In genomic region chr5:30915974-30916433, GRCm38 (mm10) we compare ENCODE assay signal across 8 mouse cellular contexts. TPM values are rescaled to one million over a fixed set of nuclear protein-coding genes. Genes with fewer than 3 reads are reported as not detected.
A peak's percentile ranks its signal among the peaks of the same experiment; 100 is the strongest.
DNase-seq lines count a peak whose midpoint lies in the region; ATAC-seq and TF ChIP-seq lines count a peak whose summit lies in the region.

No protein-coding gene starts in this region.

- peaks cover 45% of the 10 kb centered on the region for H3K36me3 ChIP-seq in embryonic facial prominence, embryonic 10.5 days (replicated peaks)
- H3K36me3 ChIP-seq in intestine, postnatal 0 days (ENCODE audit: control insufficient read depth, insufficient read depth), result peaks cover 25% of the 10 kb centered on the region
- H3K36me3 ChIP-seq in midbrain, embryonic 10.5 days, result peaks cover 10% of the 10 kb centered on the region

- peaks cover 88% of the 10 kb centered on the region for H3K4me1 ChIP-seq in embryonic facial prominence, embryonic 10.5 days
- peaks cover 6% of the 10 kb centered on the region; the same call in 1 of the 2 replicates for H3K4me1 ChIP-seq in intestine, postnatal 0 days (replicated peaks; ENCODE audit: control insufficient read depth, insufficient read depth, low read length)
- peaks cover 64% of the 10 kb centered on the region for H3K4me1 ChIP-seq in midbrain, embryonic 10.5 days

- H3K27me3 ChIP-seq in embryonic facial prominence, embryonic 10.5 days (replicated peaks; ENCODE audit: low read depth, poor library complexity, severe bottlenecking), result 0 out of 2 replicates have a peak, but pooled peaks cover 3% of the 10 kb centered on the region
- no peaks in the 10 kb centered on the region for H3K27me3 ChIP-seq in intestine, postnatal 0 days (replicated peaks; ENCODE audit: control insufficient read depth, insufficient read depth, low read length)
- peaks cover 14% of the 10 kb centered on the region for H3K27me3 ChIP-seq in midbrain, embryonic 10.5 days (ENCODE audit: low read depth, poor library complexity, severe bottlenecking)

- peak; percentile 81 for TF ChIP-seq CTCF in intestine, postnatal 0 days (IDR thresholded peaks at IDR 0.05; ENCODE audit: low read depth)

- peak overlapping the region; percentile 89 for H3K27ac ChIP-seq in embryonic facial prominence, embryonic 10.5 days (replicated peaks)
- peak overlapping the region; percentile 15; the same call in 1 of the 2 replicates for H3K27ac ChIP-seq in intestine, postnatal 0 days (ENCODE audit: low read depth, low read length)
- H3K27ac ChIP-seq in midbrain, embryonic 10.5 days (replicated peaks), result peak overlapping the region; percentile 87

- H3K4me3 ChIP-seq in embryonic facial prominence, embryonic 10.5 days, result peak overlapping the region; percentile 61
- peak overlapping the region; percentile 44 for H3K4me3 ChIP-seq in intestine, postnatal 0 days (ENCODE audit: low read depth, low read length)
- H3K4me3 ChIP-seq in midbrain, embryonic 10.5 days, result peak overlapping the region; percentile 41

- DNase-seq in 3T3-L1 (ENCODE audit: low read depth, low spot score), result peak; percentile 99
- DNase-seq in adrenal gland, postnatal 10 days, result peak; percentile 89
- DNase-seq in embryonic facial prominence, embryonic 10.5 days (ENCODE audit: low spot score), result peak; percentile 84
- DNase-seq in left cerebral cortex, postnatal 36 days (ENCODE audit: low spot score in 2 of 2), result peak; percentile 84 to 88
- DNase-seq in midbrain, embryonic 10.5 days (ENCODE audit: low spot score), result peak; percentile 86
- DNase-seq in skeletal muscle tissue, adult 2 months (ENCODE audit: low read depth, low spot score), result peak; percentile 96

- peak overlapping the region; percentile 63 for H3K4me2 ChIP-seq in intestine, postnatal 0 days (replicated peaks; ENCODE audit: low read depth)

- peak; percentile 74 for ATAC-seq in granulocyte monocyte progenitor cell, adult 5-6 weeks (replicated peaks; ENCODE audit: poor library complexity, severe bottlenecking)
- peak; percentile 65 for ATAC-seq in intestine, postnatal 0 days

- no peaks in the 10 kb centered on the region for H3K9me3 ChIP-seq in embryonic facial prominence, embryonic 10.5 days
- no peaks in the 10 kb centered on the region for H3K9me3 ChIP-seq in intestine, postnatal 0 days (ENCODE audit: control insufficient read depth)
- no peaks in the 10 kb centered on the region for H3K9me3 ChIP-seq in midbrain, embryonic 10.5 days (replicated peaks)

- H3K9ac ChIP-seq in intestine, postnatal 0 days (ENCODE audit: low read depth, low read length), result 0 out of 2 replicates have a peak overlapping the region, but pooled peaks have one; percentile 0

- WGBS in embryonic facial prominence, embryonic 10.5 days, result 6% methylated on average over 7 of the region's 7 CpGs
- 2% methylated on average over 7 of the region's 7 CpGs for WGBS in intestine, postnatal 0 days
- WGBS in midbrain, embryonic 10.5 days, result 10% methylated on average over 7 of the region's 7 CpGs

- intact Hi-C loops in left cerebral cortex, postnatal 36 days (cut with DNase I), result loop anchor here (2.0 to 10.0 kb wide), 2 partner anchors 109 to 201 kb away; partner anchors contain the start of gene Dpysl5

RNA-seq across cellular contexts. Expression of gene Emilin1, which starts 2.8 kb away (rescaled TPM):
- 10 to 100 TPM; 60.0 to 63.4 TPM for total RNA-seq in adrenal gland, postnatal 10 days (2021)
- polyA plus RNA-seq in embryonic facial prominence, embryonic 10.5 days (2016; fragmentation: Nextera tagmentation; extraction: Ambion mirVana), result 158 and 162 TPM in 2 replicates
- total RNA-seq in granulocyte monocyte progenitor cell, adult 5-6 weeks (2014; fragmentation: Nextera tagmentation), result 78.8 and 147 TPM in 2 replicates
- 124 and 152 TPM in 2 replicates for total RNA-seq in granulocyte monocyte progenitor cell, adult 5-6 weeks (2017)
- polyA plus RNA-seq in intestine, postnatal 0 days (2015; fragmentation: Nextera tagmentation; extraction: Ambion mirVana), result 63.2 and 63.7 TPM in 2 replicates
- 1 to 10 TPM; 1.7 to 5.1 TPM for total RNA-seq in left cerebral cortex, postnatal 36 days (2021)
- polyA plus RNA-seq in midbrain, embryonic 10.5 days (2016; fragmentation: Nextera tagmentation; extraction: Ambion mirVana), result 61.8 and 67.4 TPM in 2 replicates

RNA-seq across cellular contexts. Expression of gene Khk, which starts 5.2 kb away (rescaled TPM):
- 10 to 100 TPM; 64.3 to 89.4 TPM for total RNA-seq in adrenal gland, postnatal 10 days (2021)
- 8.1 and 9.9 TPM in 2 replicates for polyA plus RNA-seq in embryonic facial prominence, embryonic 10.5 days (2016; fragmentation: Nextera tagmentation; extraction: Ambion mirVana)
- total RNA-seq in granulocyte monocyte progenitor cell, adult 5-6 weeks (2014; fragmentation: Nextera tagmentation), result 84.7 and 111 TPM in 2 replicates
- 66.4 and 80.2 TPM in 2 replicates for total RNA-seq in granulocyte monocyte progenitor cell, adult 5-6 weeks (2017)
- 89.6 and 97.9 TPM in 2 replicates for polyA plus RNA-seq in intestine, postnatal 0 days (2015; fragmentation: Nextera tagmentation; extraction: Ambion mirVana)
- total RNA-seq in left cerebral cortex, postnatal 36 days (2021), result 10 to 100 TPM; 14.4 TPM
- polyA plus RNA-seq in midbrain, embryonic 10.5 days (2016; fragmentation: Nextera tagmentation; extraction: Ambion mirVana), result 7.5 and 9.7 TPM in 2 replicates

RNA-seq across cellular contexts. Expression of gene Ost4, which starts 8.4 kb away (rescaled TPM):
- total RNA-seq in adrenal gland, postnatal 10 days (2021), result 100 to 1,000 TPM; 208 to 219 TPM
- 399 and 407 TPM in 2 replicates for polyA plus RNA-seq in embryonic facial prominence, embryonic 10.5 days (2016; fragmentation: Nextera tagmentation; extraction: Ambion mirVana)
- 361 and 454 TPM in 2 replicates for total RNA-seq in granulocyte monocyte progenitor cell, adult 5-6 weeks (2014; fragmentation: Nextera tagmentation)
- 300 and 325 TPM in 2 replicates for total RNA-seq in granulocyte monocyte progenitor cell, adult 5-6 weeks (2017)
- 458 and 495 TPM in 2 replicates for polyA plus RNA-seq in intestine, postnatal 0 days (2015; fragmentation: Nextera tagmentation; extraction: Ambion mirVana)
- 10 to 100 TPM; 82.6 to 97.0 TPM for total RNA-seq in left cerebral cortex, postnatal 36 days (2021)
- polyA plus RNA-seq in midbrain, embryonic 10.5 days (2016; fragmentation: Nextera tagmentation; extraction: Ambion mirVana), result 380 and 415 TPM in 2 replicates

RNA-seq across cellular contexts. Expression of gene Agbl5, which starts 27.5 kb away (rescaled TPM):
- total RNA-seq in adrenal gland, postnatal 10 days (2021), result 10 to 100 TPM; 12.4 to 17.0 TPM
- 21.8 and 26.9 TPM in 2 replicates for polyA plus RNA-seq in embryonic facial prominence, embryonic 10.5 days (2016; fragmentation: Nextera tagmentation; extraction: Ambion mirVana)
- 8.9 and 27.6 TPM in 2 replicates for total RNA-seq in granulocyte monocyte progenitor cell, adult 5-6 weeks (2014; fragmentation: Nextera tagmentation)
- total RNA-seq in granulocyte monocyte progenitor cell, adult 5-6 weeks (2017), result 7.7 and 12.5 TPM in 2 replicates
- 5.5 and 6.5 TPM in 2 replicates for polyA plus RNA-seq in intestine, postnatal 0 days (2015; fragmentation: Nextera tagmentation; extraction: Ambion mirVana)
- 10 to 100 TPM; 13.5 to 20.2 TPM for total RNA-seq in left cerebral cortex, postnatal 36 days (2021)
- 17.4 and 20.1 TPM in 2 replicates for polyA plus RNA-seq in midbrain, embryonic 10.5 days (2016; fragmentation: Nextera tagmentation; extraction: Ambion mirVana)

RNA-seq across cellular contexts. Expression of gene Cgref1, which starts 29.4 kb away (rescaled TPM):
- 1 to 10 TPM; 2.8 to 5.1 TPM for total RNA-seq in adrenal gland, postnatal 10 days (2021)
- 2.2 and 3.2 TPM in 2 replicates for polyA plus RNA-seq in embryonic facial prominence, embryonic 10.5 days (2016; fragmentation: Nextera tagmentation; extraction: Ambion mirVana)
- not detected in 2 replicates for total RNA-seq in granulocyte monocyte progenitor cell, adult 5-6 weeks (2014; fragmentation: Nextera tagmentation)
- 0.62 TPM in 1 of 2 replicates, not detected in the other for total RNA-seq in granulocyte monocyte progenitor cell, adult 5-6 weeks (2017)
- 535 and 618 TPM in 2 replicates for polyA plus RNA-seq in intestine, postnatal 0 days (2015; fragmentation: Nextera tagmentation; extraction: Ambion mirVana)
- 10 to 100 TPM; 26.1 to 26.4 TPM for total RNA-seq in left cerebral cortex, postnatal 36 days (2021)
- polyA plus RNA-seq in midbrain, embryonic 10.5 days (2016; fragmentation: Nextera tagmentation; extraction: Ambion mirVana), result 4.9 and 5.8 TPM in 2 replicates

Comparison
In these comparisons a context has a peak if more than half of its experiments do, and no peak if none do; other contexts are left out.
1. Peak in every context shown above with its lines: DNase-seq, ATAC-seq, H3K4me3 ChIP-seq and H3K27ac ChIP-seq.
2. H3K27ac ChIP-seq: peak in every context shown above with its lines; median percentile 89 in embryonic facial prominence, embryonic 10.5 days; 87 in midbrain, embryonic 10.5 days; 15 in intestine, postnatal 0 days.
3. RNA of gene Emilin1, which starts 2.8 kb away (total RNA-seq): 78.8 to 152 TPM in granulocyte monocyte progenitor cell, adult 5-6 weeks and 60.0 to 63.4 TPM in adrenal gland, postnatal 10 days; 1.7 to 5.1 TPM in left cerebral cortex, postnatal 36 days; every median in the first group is over 10 times any median in the second.
4. RNA of gene Khk, which starts 5.2 kb away (total RNA-seq): 64.3 to 89.4 TPM in adrenal gland, postnatal 10 days and 66.4 to 111 TPM in granulocyte monocyte progenitor cell, adult 5-6 weeks; 14.4 TPM in left cerebral cortex, postnatal 36 days; every median in the first group is over 4 times any median in the second.